Mouse (Mus musculus): ENCODE data around the gene Lamtor4.

DNA sequence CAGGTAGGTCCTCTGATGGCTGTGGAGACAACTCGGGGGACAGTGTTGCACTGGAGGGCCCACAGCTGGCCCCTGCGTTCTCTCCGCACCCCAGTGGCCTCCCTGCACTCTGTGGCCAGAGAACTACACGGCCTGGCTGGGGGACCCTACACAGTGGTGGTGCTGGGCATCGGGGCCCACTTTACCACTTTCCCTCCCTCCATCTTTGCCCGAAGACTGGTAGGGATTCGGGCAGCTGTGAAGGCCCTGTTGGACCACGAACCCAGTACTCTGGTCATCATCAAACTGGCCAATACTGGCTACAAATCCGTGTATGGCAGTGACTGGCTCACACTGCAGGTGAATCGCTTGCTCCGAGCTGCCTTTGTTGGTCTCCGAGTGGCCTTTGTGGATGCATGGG lies 4.1 kb upstream of the Lamtor4 start:
- TF ChIP-seq ZC3H11A (IDR thresholded peaks at IDR 0.05; ENCODE audit: borderline replicate concordance, low read depth, low read length) (no peak), HCFC1 (IDR thresholded peaks at IDR 0.05; ENCODE audit: borderline replicate concordance, insufficient read depth, low read length) (no peak), MAFK (IDR thresholded peaks at IDR 0.05; ENCODE audit: insufficient read depth, low read depth, low read length) (no peak), CHD2 (IDR thresholded peaks at IDR 0.05; ENCODE audit: low read depth, low read length) (no peak), ZNF384 (IDR thresholded peaks at IDR 0.05; ENCODE audit: low read depth, low read length) (no peak)
